Mouse (Mus musculus): Measurements from ENCODE around the gene Zfp566. TPM values are rescaled to one million over a fixed set of nuclear protein-coding genes. Genes with fewer than 3 reads are reported as not detected.

Gene Zfp566
- polyA plus RNA-seq, 1 experiment = 2.4 TPM

Other genes starting within 250 kb of the Zfp566 start
- gene Zfp940, start 236.9 kb downstream of the Zfp566 start, polyA plus RNA-seq (2012; ENCODE audit: insufficient read depth, insufficient read length, missing spikeins) = 0.83 and 2.0 TPM in 2 replicates
- gene Zfp420, start 230.5 kb downstream of the Zfp566 start, polyA plus RNA-seq (2012; ENCODE audit: insufficient read depth, insufficient read length, missing spikeins) = 2.2 and 2.8 TPM in 2 replicates
- 5.5 and 7.1 TPM in 2 replicates for gene Zfp27, start 184.0 kb downstream of the Zfp566 start, polyA plus RNA-seq (2012; ENCODE audit: insufficient read depth, insufficient read length, missing spikeins)
- gene Zfp383, start 182.3 kb downstream of the Zfp566 start, polyA plus RNA-seq (2012; ENCODE audit: insufficient read depth, insufficient read length, missing spikeins) = 1.2 and 3.0 TPM in 2 replicates
- 5.3 and 7.3 TPM in 2 replicates for gene Zfp74, start 136.4 kb downstream of the Zfp566 start, polyA plus RNA-seq (2012; ENCODE audit: insufficient read depth, insufficient read length, missing spikeins)
- gene Zfp568, start 106.6 kb downstream of the Zfp566 start, polyA plus RNA-seq (2012; ENCODE audit: insufficient read depth, insufficient read length, missing spikeins) = 2.4 and 4.0 TPM in 2 replicates
- 1.9 TPM in 2 replicates for gene Zfp14, start 39.1 kb downstream of the Zfp566 start, polyA plus RNA-seq (2012; ENCODE audit: insufficient read depth, insufficient read length, missing spikeins)
- 1.8 and 2.1 TPM in 2 replicates for gene Zfp82, start 17.6 kb downstream of the Zfp566 start, polyA plus RNA-seq (2012; ENCODE audit: insufficient read depth, insufficient read length, missing spikeins)
- not detected in 2 replicates for gene Gm26920, start 117 bp downstream of the Zfp566 start, polyA plus RNA-seq (2012; ENCODE audit: insufficient read depth, insufficient read length, missing spikeins)
- gene Zfp260, start 4.2 kb upstream of the Zfp566 start, polyA plus RNA-seq (2012; ENCODE audit: insufficient read depth, insufficient read length, missing spikeins) = 32.4 and 34.3 TPM in 2 replicates
- gene Zfp382, start 31.4 kb upstream of the Zfp566 start, polyA plus RNA-seq (2012; ENCODE audit: insufficient read depth, insufficient read length, missing spikeins) = 1.1 TPM in 1 of 2 replicates, not detected in the other
- 17.8 and 24.3 TPM in 2 replicates for gene Zfp146, start 79.2 kb upstream of the Zfp566 start, polyA plus RNA-seq (2012; ENCODE audit: insufficient read depth, insufficient read length, missing spikeins)
- 3,242 and 3,950 TPM in 2 replicates for gene Cox7a1, start 93.6 kb upstream of the Zfp566 start, polyA plus RNA-seq (2012; ENCODE audit: insufficient read depth, insufficient read length, missing spikeins)
- gene Capns1, start 108.3 kb upstream of the Zfp566 start, polyA plus RNA-seq (2012; ENCODE audit: insufficient read depth, insufficient read length, missing spikeins) = 549 and 708 TPM in 2 replicates
- gene Polr2i, start 141.4 kb upstream of the Zfp566 start, polyA plus RNA-seq (2012; ENCODE audit: insufficient read depth, insufficient read length, missing spikeins) = 93.0 and 113 TPM in 2 replicates
- gene Tbcb, start 141.7 kb upstream of the Zfp566 start, polyA plus RNA-seq (2012; ENCODE audit: insufficient read depth, insufficient read length, missing spikeins) = 62.8 and 71.2 TPM in 2 replicates
- not detected in 2 replicates for gene Ovol3, start 145.2 kb upstream of the Zfp566 start, polyA plus RNA-seq (2012; ENCODE audit: insufficient read depth, insufficient read length, missing spikeins)
- gene Thap8, start 189.6 kb upstream of the Zfp566 start, polyA plus RNA-seq (2012; ENCODE audit: insufficient read depth, insufficient read length, missing spikeins) = 0.83 TPM in 1 of 2 replicates, not detected in the other
- gene Wdr62, start 189.9 kb upstream of the Zfp566 start, polyA plus RNA-seq (2012; ENCODE audit: insufficient read depth, insufficient read length, missing spikeins) = 3.2 and 4.6 TPM in 2 replicates
- 4.5 and 7.3 TPM in 2 replicates for gene Clip3, start 201.2 kb upstream of the Zfp566 start, polyA plus RNA-seq (2012; ENCODE audit: insufficient read depth, insufficient read length, missing spikeins)
- 34.7 and 38.6 TPM in 2 replicates for gene Alkbh6, start 218.2 kb upstream of the Zfp566 start, polyA plus RNA-seq (2012; ENCODE audit: insufficient read depth, insufficient read length, missing spikeins)
- not detected in 2 replicates for gene Syne4, start 224.3 kb upstream of the Zfp566 start, polyA plus RNA-seq (2012; ENCODE audit: insufficient read depth, insufficient read length, missing spikeins)
- gene E130208F15Rik, start 231.2 kb upstream of the Zfp566 start, polyA plus RNA-seq (2012; ENCODE audit: insufficient read depth, insufficient read length, missing spikeins) = 1.6 and 2.0 TPM in 2 replicates
- 18.1 and 22.7 TPM in 2 replicates for gene Sdhaf1, start 233.4 kb upstream of the Zfp566 start, polyA plus RNA-seq (2012; ENCODE audit: insufficient read depth, insufficient read length, missing spikeins)